Mouse (Mus musculus) heart, embryonic 12.5 days (tissue): ENCODE data around the gene Acvr1b. TPM values are rescaled to one million over a fixed set of nuclear protein-coding genes. Genes with fewer than 3 reads are reported as not detected.

Experiments
- ATAC-seq: fragments of 200-750 bp; cut with Nextera tagmentation; 2 replicates; pipeline ENCODE4 v1.8.0; 2017; ENCODE audit warnings: moderate TSS enrichment, moderate library complexity; ENCODE audit not compliant: insufficient number of reproducible peaks, low FRiP score
- H3K27ac ChIP-seq: fragments of 300-500 bp; sonication (generic); 2 replicates; pipeline ENCODE4 v1.5.1; 2016; ENCODE audit warnings: mild to moderate bottlenecking, moderate library complexity; ENCODE audit not compliant: poor library complexity, severe bottlenecking
- H3K27me3 ChIP-seq: fragments of 300-500 bp; sonication (generic); replicated peaks from 2 replicates; pipeline ENCODE4 v1.6.1; 2016; ENCODE audit warnings: mild to moderate bottlenecking, moderate library complexity
- H3K36me3 ChIP-seq: fragments of 300-500 bp; sonication (generic); 2 replicates; pipeline ENCODE4 v1.6.1; 2016; ENCODE audit warnings: mild to moderate bottlenecking, moderate library complexity
- H3K4me1 ChIP-seq: fragments of 300-500 bp; sonication (generic); replicated peaks from 2 replicates; pipeline ENCODE4 v1.6.1; 2016; ENCODE audit warnings: mild to moderate bottlenecking
- H3K4me2 ChIP-seq: fragments of 300-500 bp; sonication (generic); 2 replicates; pipeline ENCODE4 v1.6.1; 2016; ENCODE audit warnings: mild to moderate bottlenecking, moderate library complexity
- H3K4me3 ChIP-seq: fragments of 300-500 bp; sonication (generic); 2 replicates; pipeline ENCODE4 v1.5.1; 2016; ENCODE audit warnings: mild to moderate bottlenecking
- H3K9ac ChIP-seq: fragments of 300-500 bp; sonication (generic); 2 replicates; pipeline ENCODE4 v1.6.1; 2016; ENCODE audit warnings: mild to moderate bottlenecking, moderate library complexity
- H3K9me3 ChIP-seq: fragments of 300-500 bp; sonication (generic); replicated peaks from 2 replicates; pipeline ENCODE4 v1.6.1; 2016; ENCODE audit warnings: mild to moderate bottlenecking, moderate library complexity
- WGBS: fragments of 180-500 bp; shearing (Covaris S2); methylation state at CpG from one replicate; pipeline ENCODE4 v1.1.7; 2016; 5-methylcytosine and 5-hydroxymethylcytosine counted together
- polyA plus RNA-seq: library from polyadenylated mRNA; unstranded; fragments of >200 nt; fragmentation: Nextera tagmentation; extraction: Ambion mirVana; gene quantifications from 2 replicates; pipeline ENCODE4 v1.2.1, GENCODE M21; 2016

Acvr1b gene
- polyA plus RNA-seq, 1 experiment from 2014 or later: 6.8 TPM

DNA sequence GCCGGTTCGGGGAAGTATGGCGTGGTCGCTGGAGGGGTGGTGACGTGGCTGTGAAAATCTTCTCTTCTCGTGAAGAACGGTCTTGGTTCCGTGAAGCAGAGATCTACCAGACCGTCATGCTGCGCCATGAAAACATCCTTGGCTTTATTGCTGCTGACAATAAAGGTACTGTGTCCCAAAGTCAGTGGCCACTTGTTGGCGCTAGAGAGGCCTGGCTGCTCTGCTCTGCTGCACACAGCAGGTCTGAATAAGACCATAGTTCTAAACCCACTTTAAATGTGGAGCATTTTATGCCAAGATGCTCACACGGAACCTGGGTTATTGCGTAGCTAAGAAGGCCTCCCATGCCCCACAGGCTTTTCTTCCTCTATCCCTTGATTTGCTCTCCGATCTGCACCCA lies 25.0 kb downstream of the Acvr1b start:
- peaks cover 6% of the 10 kb centered on the region; the same call in 1 of the 2 replicates for H3K9me3 ChIP-seq
- H3K4me1 ChIP-seq: peaks cover 12% of the 10 kb centered on the region
- H3K27me3 ChIP-seq: no peaks in the 10 kb centered on the region
- ATAC-seq: no peak
- no peak overlapping the region for H3K27ac ChIP-seq
- H3K36me3 ChIP-seq: peaks cover 83% of the 10 kb centered on the region
- H3K4me2 ChIP-seq: no peak overlapping the region
- H3K9ac ChIP-seq: no peak overlapping the region
- 86% methylated on average over 14 of the region's 14 CpGs for WGBS
- H3K4me3 ChIP-seq: no peak overlapping the region

DNA sequence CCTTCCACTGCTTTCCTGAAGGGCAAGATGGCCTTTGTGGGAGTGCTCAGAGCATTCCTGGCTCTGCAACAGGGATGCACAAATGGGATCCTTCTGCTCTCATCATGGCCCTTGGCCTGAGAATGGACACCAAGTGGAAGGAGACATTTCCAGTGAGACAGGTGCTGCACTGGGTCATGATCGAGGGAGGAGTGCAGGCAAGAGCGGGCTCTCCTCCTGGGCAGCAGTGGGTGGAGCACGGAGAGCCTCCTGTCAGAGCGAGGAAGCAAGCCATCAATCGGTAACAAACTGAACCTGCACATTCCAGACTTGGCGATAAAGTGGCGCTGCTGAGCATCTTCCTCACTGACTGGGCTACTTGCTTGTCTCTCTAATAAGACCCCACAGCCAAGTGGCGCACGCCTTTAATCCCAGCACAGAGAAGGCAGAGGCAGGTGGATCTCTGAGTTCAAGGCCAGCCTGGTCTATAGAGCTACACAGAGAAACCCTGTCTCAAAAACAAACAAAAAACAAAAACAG lies 27.0 kb downstream of the Acvr1b start:
- Histone ChIP-seq H3K9me3 (peaks cover 6% of the 10 kb centered on the region; the same call in 1 of the 2 replicates), H3K4me1 (no peaks in the 10 kb centered on the region), H3K9ac (no peak overlapping the region), H3K27ac (no peak overlapping the region), H3K4me3 (no peak overlapping the region), H3K27me3 (no peaks in the 10 kb centered on the region), H3K36me3 (peaks cover 79% of the 10 kb centered on the region), H3K4me2 (no peak overlapping the region)
- WGBS: 96% methylated on average over 9 of the region's 9 CpGs
- ATAC-seq: no peak

DNA sequence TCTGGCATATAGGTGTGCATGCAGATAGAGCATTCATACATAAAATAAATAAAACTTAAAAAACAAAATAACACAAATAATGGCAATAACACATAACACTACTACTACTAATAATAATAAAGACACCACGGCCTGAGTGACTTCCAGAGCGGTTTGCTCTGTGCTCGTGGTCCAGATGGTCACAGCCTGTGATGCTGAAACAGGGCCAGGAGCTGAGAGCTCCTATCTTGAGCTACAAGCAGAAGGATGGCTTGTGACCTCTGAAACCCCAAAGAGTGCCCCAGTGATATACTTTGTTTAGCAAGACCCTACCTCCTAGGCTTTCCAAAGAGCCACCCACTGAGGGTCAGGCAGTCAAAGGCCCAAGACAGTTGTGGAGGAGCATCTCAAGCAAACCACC lies 27.5 kb downstream of the Acvr1b start:
- Histone ChIP-seq H3K4me1 (no peaks in the 10 kb centered on the region), H3K27ac (no peak overlapping the region), H3K9ac (no peak overlapping the region), H3K27me3 (no peaks in the 10 kb centered on the region), H3K4me3 (no peak overlapping the region), H3K4me2 (no peak overlapping the region), H3K9me3 (peaks cover 6% of the 10 kb centered on the region; the same call in 1 of the 2 replicates), H3K36me3 (peaks cover 79% of the 10 kb centered on the region)
- 95% methylated on average over 3 of the region's 3 CpGs for WGBS
- ATAC-seq: no peak

DNA sequence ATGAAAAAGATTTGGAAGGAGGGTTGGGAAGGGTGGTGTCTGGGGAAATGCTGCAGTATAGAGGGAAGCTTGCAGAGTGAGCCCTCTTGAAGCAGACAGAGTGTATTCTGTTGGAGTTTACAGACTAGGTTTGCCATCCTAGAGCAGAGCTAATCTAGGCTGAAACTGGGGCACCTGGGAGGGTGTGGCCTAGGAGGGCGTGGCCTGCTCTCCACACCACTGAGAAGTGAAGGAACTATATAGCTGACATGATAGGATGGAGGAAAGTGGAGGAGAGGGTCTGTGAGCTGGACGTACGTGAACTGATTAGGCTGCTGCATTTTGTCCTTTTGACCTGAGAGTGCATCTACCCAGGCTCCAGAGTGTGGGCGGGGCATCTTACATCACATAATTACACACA lies 29.8 kb downstream of the Acvr1b start:
- Histone ChIP-seq H3K9me3 (peaks cover 6% of the 10 kb centered on the region; the same call in 1 of the 2 replicates), H3K36me3 (peaks cover 88% of the 10 kb centered on the region), H3K9ac (no peak overlapping the region), H3K27me3 (no peaks in the 10 kb centered on the region), H3K4me3 (no peak overlapping the region), H3K4me2 (no peak overlapping the region), H3K27ac (no peak overlapping the region), H3K4me1 (no peaks in the 10 kb centered on the region)
- ATAC-seq: no peak
- WGBS: 65% methylated on average over 4 of the region's 4 CpGs

DNA sequence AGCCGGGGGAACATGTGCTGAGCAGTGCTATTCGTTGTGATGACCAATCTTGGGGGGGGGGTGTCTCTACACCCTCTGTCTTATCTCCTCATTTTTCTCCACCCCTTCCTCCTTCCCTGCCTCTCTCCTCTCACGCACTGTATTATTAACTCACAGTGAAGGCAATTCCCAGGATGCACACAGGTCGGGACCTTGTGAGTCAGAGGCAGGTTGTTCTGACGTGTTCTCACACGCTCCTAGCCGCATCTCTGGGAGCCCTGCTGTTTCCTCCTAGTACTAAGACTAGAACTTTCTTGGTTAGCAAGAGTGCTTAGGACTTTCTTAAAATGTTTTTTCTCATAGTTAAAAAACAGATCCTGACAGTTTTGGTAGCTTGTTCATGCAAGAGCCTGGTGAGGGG lies 30.9 kb downstream of the Acvr1b start:
- H3K4me1 ChIP-seq: no peaks in the 10 kb centered on the region
- no peak overlapping the region for H3K27ac ChIP-seq
- H3K4me3 ChIP-seq: no peak overlapping the region
- H3K36me3 ChIP-seq: peaks cover 89% of the 10 kb centered on the region
- WGBS: 73% methylated on average over 7 of the region's 7 CpGs
- H3K9me3 ChIP-seq: peaks cover 6% of the 10 kb centered on the region; the same call in 1 of the 2 replicates
- H3K9ac ChIP-seq: no peak overlapping the region
- no peak for ATAC-seq
- no peak overlapping the region for H3K4me2 ChIP-seq
- H3K27me3 ChIP-seq: no peaks in the 10 kb centered on the region

DNA sequence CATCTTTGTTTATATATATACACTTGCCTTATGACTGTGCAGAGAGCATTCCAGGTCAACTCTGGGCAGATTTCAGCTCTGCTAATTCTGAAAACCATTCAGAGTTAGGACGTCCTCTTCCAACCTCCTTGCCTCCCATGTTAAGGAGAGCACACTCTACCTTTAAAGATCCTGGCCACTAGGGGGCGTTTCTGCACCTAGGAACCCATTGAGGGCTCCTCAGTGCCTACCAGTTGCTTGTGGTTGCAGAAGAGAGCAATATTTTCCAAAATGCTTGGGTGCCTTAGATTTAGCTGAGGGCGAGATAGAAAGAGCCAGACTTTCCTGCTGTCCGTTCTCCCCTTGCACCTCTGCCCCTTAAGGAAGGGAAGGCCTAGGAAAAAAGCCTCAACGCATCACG lies 36.4 kb downstream of the Acvr1b start:
- ATAC-seq: no peak
- H3K9me3 ChIP-seq: no peaks in the 10 kb centered on the region
- H3K4me1 ChIP-seq: no peaks in the 10 kb centered on the region
- no peak overlapping the region for H3K9ac ChIP-seq
- H3K27ac ChIP-seq: no peak overlapping the region
- H3K4me2 ChIP-seq: no peak overlapping the region
- no peaks in the 10 kb centered on the region for H3K27me3 ChIP-seq
- peaks cover 72% of the 10 kb centered on the region for H3K36me3 ChIP-seq
- 66% methylated on average over 6 of the region's 6 CpGs for WGBS
- H3K4me3 ChIP-seq: no peak overlapping the region

DNA sequence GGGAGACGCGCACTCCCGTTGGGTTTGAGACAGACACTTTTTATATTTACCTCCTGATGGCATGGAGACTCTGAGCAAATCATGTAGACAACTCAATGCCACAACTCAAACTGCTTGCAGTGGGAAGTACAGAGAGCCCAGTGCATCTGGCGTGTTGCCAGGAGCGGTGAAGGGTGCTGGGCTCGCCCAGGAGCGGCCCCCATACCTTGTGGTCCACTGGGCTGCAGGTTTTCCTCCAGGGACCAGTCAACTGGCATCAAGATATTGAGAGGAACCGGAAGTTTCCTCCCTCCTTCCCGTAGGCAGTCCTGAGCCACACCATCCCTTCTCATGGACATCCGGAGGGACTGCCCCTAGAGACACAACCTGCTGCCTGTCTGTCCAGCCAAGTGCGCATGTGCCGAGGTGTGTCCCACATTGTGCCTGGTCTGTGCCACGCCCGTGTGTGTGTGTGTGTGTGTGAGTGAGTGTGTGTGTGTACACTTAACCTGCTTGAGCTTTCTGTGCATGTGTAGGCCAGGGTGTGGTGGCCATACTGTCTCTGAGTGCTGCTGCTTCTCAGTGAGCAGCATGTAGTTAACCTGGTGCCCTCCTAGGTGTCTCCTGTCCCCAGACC lies 37.2 kb downstream of the Acvr1b start:
- H3K4me1 ChIP-seq: no peaks in the 10 kb centered on the region
- no peak overlapping the region for H3K9ac ChIP-seq
- H3K4me2 ChIP-seq: no peak overlapping the region
- no peaks in the 10 kb centered on the region for H3K27me3 ChIP-seq
- H3K27ac ChIP-seq: no peak overlapping the region
- H3K9me3 ChIP-seq: no peaks in the 10 kb centered on the region
- WGBS: 90% methylated on average over 14 of the region's 14 CpGs
- peaks cover 67% of the 10 kb centered on the region for H3K36me3 ChIP-seq
- no peak; the same call in 1 of the 2 replicates for ATAC-seq
- H3K4me3 ChIP-seq: no peak overlapping the region

DNA sequence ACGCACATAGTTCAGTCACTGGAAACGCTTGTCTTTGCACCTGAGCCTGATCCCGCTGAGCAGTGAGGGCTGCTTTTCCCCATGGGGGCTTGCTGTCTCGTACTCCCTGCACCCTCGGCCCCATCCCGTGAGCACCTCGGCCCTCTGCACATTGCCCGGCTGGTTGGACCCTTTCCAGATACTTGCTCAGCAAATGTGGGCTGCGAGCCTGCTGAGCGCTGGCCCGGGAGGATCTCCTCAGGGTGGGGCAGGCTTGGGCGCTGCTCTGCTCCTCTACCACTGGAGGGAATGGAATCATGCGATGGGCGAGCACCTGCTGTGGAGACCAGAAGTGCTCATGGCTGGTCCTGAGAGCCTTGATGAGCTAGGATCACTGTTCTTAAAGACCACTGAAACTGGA lies 38.6 kb downstream of the Acvr1b start:
- no peaks in the 10 kb centered on the region for H3K27me3 ChIP-seq
- H3K4me1 ChIP-seq: no peaks in the 10 kb centered on the region
- no peaks in the 10 kb centered on the region for H3K9me3 ChIP-seq
- no peak for ATAC-seq
- H3K4me3 ChIP-seq: no peak overlapping the region
- no peak overlapping the region for H3K9ac ChIP-seq
- H3K36me3 ChIP-seq: peaks cover 54% of the 10 kb centered on the region
- 87% methylated on average over 14 of the region's 14 CpGs for WGBS
- no peak overlapping the region for H3K27ac ChIP-seq
- no peak overlapping the region for H3K4me2 ChIP-seq

DNA sequence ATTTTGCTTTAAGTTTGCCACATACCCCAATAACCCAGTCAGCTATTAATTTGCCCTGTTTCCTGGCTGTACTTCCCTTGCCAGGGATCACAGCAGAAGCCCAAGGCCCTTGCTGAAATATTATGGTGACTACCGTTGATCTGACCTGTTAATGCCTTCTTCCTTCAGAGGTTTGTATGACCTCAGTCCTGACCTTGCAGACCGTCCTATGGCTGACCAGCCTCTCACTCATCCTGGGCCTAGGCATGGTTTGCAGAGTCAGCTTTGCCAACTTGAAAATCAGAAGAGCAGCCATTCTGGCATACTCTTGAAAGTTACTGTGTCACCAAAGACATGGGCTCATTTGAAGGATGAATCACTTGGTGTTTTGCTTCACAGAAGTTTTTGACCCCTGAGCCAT lies 41.3 kb downstream of the Acvr1b start:
- peaks cover 33% of the 10 kb centered on the region for H3K36me3 ChIP-seq
- 68% methylated on average over 2 of the region's 2 CpGs for WGBS
- ATAC-seq: no peak
- no peak overlapping the region for H3K4me2 ChIP-seq
- H3K9me3 ChIP-seq: no peaks in the 10 kb centered on the region
- no peaks in the 10 kb centered on the region for H3K4me1 ChIP-seq
- H3K27ac ChIP-seq: no peak overlapping the region
- no peak overlapping the region for H3K9ac ChIP-seq
- H3K4me3 ChIP-seq: no peak overlapping the region
- H3K27me3 ChIP-seq: no peaks in the 10 kb centered on the region

DNA sequence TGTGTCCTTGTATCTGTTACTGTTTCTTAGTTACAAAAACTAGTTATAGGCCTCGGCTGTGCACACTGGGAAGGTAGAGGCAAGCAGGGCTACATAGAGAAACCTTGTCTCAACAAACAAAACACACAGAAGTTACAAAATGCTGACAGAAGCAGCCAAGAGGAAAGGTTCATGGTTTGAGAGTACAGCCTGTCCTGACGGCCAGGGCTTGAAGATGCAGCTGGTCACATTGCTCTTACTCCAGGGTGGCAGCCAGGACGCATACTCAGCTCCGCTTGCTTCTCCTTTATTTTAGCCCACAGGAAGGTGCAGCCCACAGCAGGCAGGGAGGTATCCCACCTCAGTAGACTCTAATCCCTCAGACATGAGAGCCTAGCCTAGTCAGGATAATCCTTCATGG lies 42.2 kb downstream of the Acvr1b start:
- no peak for ATAC-seq
- Histone ChIP-seq H3K27me3 (no peaks in the 10 kb centered on the region), H3K36me3 (peaks cover 27% of the 10 kb centered on the region), H3K4me3 (no peak overlapping the region), H3K4me2 (no peak overlapping the region), H3K27ac (no peak overlapping the region), H3K9ac (no peak overlapping the region), H3K9me3 (no peaks in the 10 kb centered on the region), H3K4me1 (peaks cover 4% of the 10 kb centered on the region)
- WGBS: 81% methylated on average over 4 of the region's 4 CpGs

DNA sequence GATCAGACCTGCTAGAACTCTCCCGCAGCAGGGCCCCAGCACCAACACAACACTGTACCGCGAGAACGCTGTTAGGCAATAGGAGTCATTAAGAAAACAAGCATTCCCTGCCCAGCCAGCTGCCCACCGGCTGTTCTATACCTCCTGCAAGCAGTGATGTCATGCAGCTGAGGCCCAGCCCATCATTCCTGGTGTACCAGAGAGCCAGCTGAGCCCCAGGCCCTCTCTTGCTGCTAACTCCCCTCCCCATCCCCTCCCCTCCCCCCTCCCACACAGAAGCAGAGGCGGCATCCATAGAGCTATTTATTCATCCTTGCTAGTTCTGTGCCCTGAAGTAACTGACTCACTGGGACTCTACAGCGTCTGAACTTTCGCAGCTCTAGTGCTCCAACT lies 47.0 kb downstream of the Acvr1b start:
- Histone ChIP-seq H3K9ac (no peak overlapping the region), H3K9me3 (no peaks in the 10 kb centered on the region), H3K27ac (no peak overlapping the region), H3K4me2 (peak overlapping the region; percentile 66), H3K27me3 (peaks cover 22% of the 10 kb centered on the region), H3K4me1 (peaks cover 23% of the 10 kb centered on the region), H3K4me3 (no peak overlapping the region), H3K36me3 (no peaks in the 10 kb centered on the region)
- ATAC-seq: no peak
- WGBS: 9% methylated on average over 8 of the region's 8 CpGs
